Mouse (Mus musculus) bone marrow, adult 2 months (tissue): ENCODE results near the gene Snapin. TPM values are rescaled to one million over a fixed set of nuclear protein-coding genes. Genes with fewer than 3 reads are reported as not detected.

Experiments
- H3K27ac ChIP-seq: fragments of 200-500 bp; 2 replicates; pipeline ENCODE4 v1.5.1; 2012; ENCODE audit warnings: low read depth, mild to moderate bottlenecking, control low read depth, inconsistent platforms, low read length; ENCODE audit not compliant: control insufficient read depth, poor library complexity, insufficient read depth
- H3K4me1 ChIP-seq: fragments of 200-500 bp; 2 replicates; pipeline ENCODE4 v1.6.1; 2011; ENCODE audit warnings: low read length; ENCODE audit not compliant: control insufficient read depth, insufficient read depth
- H3K4me3 ChIP-seq: fragments of 200-500 bp; replicated peaks from 2 replicates; pipeline ENCODE3; 2011; ENCODE audit warnings: mild to moderate bottlenecking, low read depth, low read length, control low read depth; ENCODE audit not compliant: control insufficient read depth
- CTCF ChIP-seq: fragments of 200-500 bp; IDR thresholded peaks from 2 replicates; pipeline ENCODE4 v1.5.1; 2011; ENCODE audit warnings: low read length, control low read depth; ENCODE audit not compliant: control insufficient read depth, insufficient read depth
- POLR2A ChIP-seq: fragments of 200-500 bp; IDR thresholded peaks from 2 replicates; pipeline ENCODE4 v1.6.1; 2011; ENCODE audit warnings: low read depth, mild to moderate bottlenecking, control low read depth, low read length, borderline replicate concordance; ENCODE audit not compliant: control insufficient read depth
- WGBS: fragments of 180-500 bp; shearing (Covaris S2); methylation state at CpG from one replicate; pipeline ENCODE4 v1.1.7; 2018; 5-methylcytosine and 5-hydroxymethylcytosine counted together
- polyA plus RNA-seq: library from polyadenylated mRNA; stranded (reverse); fragments of >200 nt; gene quantifications from 2 replicates; pipeline ENCODE4 v1.2.4, GENCODE M21; 2011; ENCODE audit warnings: low replicate concordance; ENCODE audit not compliant: missing spikeins, insufficient read depth, insufficient read length

Snapin gene
- polyA plus RNA-seq, 1 experiment, result 22.4 TPM

DNA sequence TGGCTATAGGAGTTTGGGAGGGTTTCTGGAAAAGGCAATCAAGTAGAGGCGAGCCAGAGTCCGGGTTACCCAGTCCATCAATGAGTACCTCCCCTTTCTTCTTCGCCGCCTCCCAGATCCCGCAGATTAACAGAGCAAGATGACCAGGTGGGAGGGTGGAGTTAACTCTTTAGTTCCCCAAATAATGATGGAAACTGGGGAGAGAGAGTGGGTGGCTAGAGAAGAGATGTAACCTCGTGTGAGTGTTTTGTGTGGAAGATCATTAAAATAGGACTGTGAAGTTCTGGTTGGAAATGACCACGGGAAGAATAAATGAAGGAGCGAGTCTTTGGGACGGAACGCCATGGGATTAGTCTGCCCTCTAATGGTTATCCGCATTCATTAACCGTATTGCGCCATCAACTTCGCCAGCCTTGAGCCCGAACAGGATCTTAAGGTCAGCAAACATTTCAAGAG is 24.5 kb downstream of the Snapin start:
- Histone ChIP-seq H3K27ac (no peak overlapping the region), H3K4me3 (no peak overlapping the region), H3K4me1 (no peaks in the 10 kb centered on the region)
- under 1% methylated on average over 15 of the region's 15 CpGs for WGBS
- TF ChIP-seq POLR2A (no peak), CTCF (peak; percentile 62)

DNA sequence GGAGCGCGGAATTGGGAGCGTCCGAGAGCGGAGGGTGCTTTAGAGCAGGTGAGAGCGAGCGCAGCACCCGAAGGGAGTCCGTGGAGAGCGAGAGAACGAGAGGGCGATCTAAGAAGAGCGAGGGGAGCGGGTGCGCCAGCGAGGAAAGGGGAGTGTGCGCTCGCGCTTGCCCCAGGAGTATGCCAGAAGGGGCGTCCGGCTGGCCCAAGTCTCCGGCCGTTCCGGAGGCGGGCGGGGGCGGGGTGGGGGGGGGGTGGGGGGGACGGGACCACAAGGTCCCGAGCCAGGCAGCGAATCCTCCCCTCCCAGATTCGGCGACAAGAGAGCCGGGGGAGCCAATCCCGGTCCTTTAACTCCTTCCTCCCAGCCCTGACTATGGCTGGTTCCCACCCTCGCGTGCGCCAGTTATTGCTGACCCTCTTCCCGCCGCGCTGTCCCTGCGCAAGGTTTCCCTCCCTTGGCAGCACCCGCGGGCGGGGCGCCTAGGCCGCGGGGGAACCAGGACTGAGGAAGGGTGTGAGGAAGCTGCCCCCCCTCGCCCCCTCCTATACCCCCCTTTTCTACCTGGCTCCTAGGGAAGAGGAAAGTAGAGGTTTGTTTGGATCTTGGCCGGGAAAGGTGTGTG is 25.0 kb downstream of the Snapin start, which contains the start of gene Npr1:
Npr1 (minus strand) TSS at position 181 of the 625 bp plus-strand sequence.
- Histone ChIP-seq H3K27ac (no peak within 1 kb of the TSS; the same call in 1 of the 2 replicates), H3K4me3 (peak within 1 kb of the TSS; percentile 29), H3K4me1 (no peaks in the 10 kb centered on the region)
- TF ChIP-seq POLR2A, result no peak
- no peak for TF ChIP-seq CTCF
- under 1% methylated on average over 43 of the region's 49 CpGs for WGBS

DNA sequence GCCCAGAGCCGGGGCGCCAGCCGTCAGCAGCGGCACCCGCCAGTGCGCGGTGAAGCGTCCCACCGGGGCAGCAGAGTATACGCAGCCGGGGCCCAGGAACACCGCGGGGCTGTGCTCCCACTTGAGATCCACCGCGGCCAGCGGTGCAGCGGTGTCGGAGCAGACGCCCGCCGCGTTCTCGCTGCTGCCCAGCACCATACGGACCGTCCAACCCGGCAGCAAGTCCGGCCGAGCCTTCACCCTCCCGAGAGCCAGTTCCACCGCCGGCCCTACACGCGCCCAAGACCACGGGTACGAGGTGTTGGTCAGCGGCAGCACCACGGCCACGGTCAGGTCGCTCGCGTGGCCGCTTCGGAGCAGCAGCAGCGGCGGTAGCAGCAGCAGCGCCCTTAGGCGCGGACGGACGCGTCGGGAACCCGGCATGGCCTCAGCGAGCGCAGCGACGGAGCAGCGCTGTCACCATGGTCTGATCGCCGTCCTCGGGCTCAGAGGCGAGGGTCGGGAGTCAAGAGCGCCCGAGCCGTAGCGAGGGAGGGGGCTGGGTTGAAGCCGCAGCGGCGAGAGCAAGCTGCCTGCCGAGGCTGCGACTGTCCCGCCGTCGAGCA is 25.6 kb downstream of the Snapin start:
- no peak for TF ChIP-seq POLR2A
- no peak for TF ChIP-seq CTCF
- Histone ChIP-seq H3K27ac (no peak overlapping the region; the same call in 1 of the 2 replicates), H3K4me1 (no peaks in the 10 kb centered on the region), H3K4me3 (peak overlapping the region; percentile 29)
- 2% methylated on average over 75 of the region's 75 CpGs for WGBS

DNA sequence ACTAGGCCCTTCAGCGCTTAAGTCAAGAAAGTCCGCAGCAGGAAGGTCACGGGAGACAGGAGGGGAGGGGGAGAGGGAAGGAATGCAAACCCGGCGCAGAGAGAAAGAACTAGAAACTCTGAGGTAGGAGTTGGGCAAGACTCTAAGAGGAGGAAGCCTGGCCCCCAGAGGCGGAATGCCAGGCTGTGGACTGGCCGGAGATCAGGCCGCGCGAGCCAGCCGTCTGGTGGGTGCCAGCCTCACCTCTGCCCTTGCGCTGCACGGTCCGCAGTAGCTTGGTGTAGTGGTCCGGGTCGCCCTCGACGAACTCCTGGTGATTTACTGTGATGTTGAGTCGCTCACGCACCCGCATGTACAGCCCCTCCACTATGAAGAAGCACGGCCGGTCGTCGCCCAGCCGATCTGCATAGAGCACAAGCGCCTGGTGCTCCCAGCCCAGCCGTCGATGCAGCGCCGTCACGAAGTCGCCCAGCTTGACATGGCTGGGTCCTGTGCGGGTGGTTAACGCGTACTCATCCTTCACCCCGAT is 26.2 kb downstream of the Snapin start:
- Histone ChIP-seq H3K4me1 (no peaks in the 10 kb centered on the region), H3K4me3 (peak overlapping the region; percentile 5), H3K27ac (no peak overlapping the region; the same call in 1 of the 2 replicates)
- TF ChIP-seq POLR2A, result no peak
- no peak for TF ChIP-seq CTCF
- WGBS, result 17% methylated on average over 37 of the region's 37 CpGs

DNA sequence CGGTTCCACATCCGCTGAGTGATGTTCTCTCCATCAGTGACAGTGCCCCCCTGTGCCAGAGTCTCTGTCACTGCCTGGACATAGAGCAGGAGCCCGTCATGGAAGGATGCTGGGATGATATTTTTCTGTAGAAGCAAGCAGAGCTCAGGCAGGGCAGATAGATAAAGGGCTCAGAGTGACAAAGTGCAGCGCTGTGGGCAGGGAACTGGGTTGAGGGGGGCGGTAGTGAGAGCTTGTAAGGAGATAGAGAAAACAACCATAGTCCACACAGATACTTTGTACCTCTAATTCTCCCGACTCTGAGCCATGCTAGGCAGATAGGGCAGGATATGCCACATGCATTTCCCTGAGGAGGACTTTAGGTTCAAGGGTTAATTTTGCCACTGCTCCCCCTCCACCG is 28.3 kb downstream of the Snapin start:
- no peak overlapping the region for H3K27ac ChIP-seq
- H3K4me3 ChIP-seq, result no peak overlapping the region
- 62% methylated on average over 7 of the region's 7 CpGs for WGBS
- no peak for TF ChIP-seq CTCF
- TF ChIP-seq POLR2A, result no peak
- no peaks in the 10 kb centered on the region for H3K4me1 ChIP-seq

DNA sequence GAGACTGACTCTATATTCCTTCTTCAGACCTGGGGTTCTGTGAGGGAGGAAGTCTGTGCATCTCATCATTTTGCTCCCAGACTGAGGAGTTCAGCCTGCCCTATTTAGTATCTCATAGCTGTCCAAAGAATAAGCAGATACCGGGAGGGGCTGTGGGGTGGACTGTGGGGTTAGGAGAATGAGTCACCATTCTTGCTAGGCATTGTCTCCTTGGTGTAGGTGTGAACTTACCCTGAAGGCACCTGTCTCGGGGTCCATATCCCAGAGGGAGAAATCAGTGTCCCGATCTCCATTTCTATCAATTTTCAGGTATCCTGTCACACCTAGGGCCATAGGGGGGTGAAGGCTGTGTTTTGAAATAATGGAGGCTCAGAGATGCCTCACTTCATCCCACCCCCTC is 28.9 kb downstream of the Snapin start:
- no peak for TF ChIP-seq CTCF
- no peak for TF ChIP-seq POLR2A
- Histone ChIP-seq H3K4me1 (no peaks in the 10 kb centered on the region), H3K27ac (no peak overlapping the region)

DNA sequence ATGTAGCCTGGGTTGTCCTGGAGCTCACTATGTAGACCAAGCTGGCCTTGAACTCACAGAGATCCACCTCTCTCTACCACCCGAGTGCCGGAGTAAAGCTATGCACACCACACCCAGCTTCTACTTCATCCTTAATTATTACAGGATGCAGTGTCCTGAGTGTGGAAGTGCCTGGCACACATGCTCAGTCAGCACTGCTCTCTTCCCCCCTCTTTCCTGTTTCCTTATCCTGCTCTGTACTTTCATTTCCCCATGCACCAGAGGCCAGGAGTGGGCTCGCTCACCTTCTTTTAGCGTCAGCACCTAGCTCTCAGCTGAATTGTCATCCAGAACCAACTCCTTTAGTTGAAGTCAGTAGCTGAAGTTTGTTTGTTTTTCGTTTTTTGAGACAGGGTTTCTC is 30.5 kb downstream of the Snapin start:
- WGBS, result 67% methylated on average over 5 of the region's 5 CpGs
- TF ChIP-seq CTCF, result no peak
- TF ChIP-seq POLR2A, result no peak
- Histone ChIP-seq H3K4me1 (no peaks in the 10 kb centered on the region), H3K27ac (no peak overlapping the region), H3K4me3 (no peak overlapping the region)

More for the DNA sequence above, 28.9 kb downstream of the Snapin start:
- 85% methylated on average over 3 of the region's 3 CpGs for WGBS
- no peak overlapping the region for H3K4me3 ChIP-seq

DNA sequence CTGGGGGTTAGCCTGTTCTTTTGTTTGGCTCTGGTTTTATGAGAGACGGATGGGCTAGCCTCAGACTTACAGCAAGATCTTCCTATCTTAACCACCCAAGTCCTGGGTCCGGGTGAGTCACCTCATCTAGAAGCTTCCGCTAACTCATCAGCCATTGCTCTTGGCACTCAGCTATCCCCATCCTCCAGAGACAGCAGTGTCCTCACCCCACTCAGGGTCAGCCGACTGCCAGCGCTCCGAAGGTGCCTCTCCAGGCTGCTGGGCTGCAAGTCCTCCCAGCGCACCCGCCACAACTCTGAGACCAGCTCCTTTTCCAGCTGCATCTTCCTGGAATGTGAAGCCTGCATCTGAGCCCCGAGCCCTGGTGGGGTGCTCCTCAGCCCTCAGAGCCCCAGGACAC is 31.1 kb downstream of the Snapin start:
- TF ChIP-seq POLR2A (no peak), CTCF (no peak)
- WGBS, result 85% methylated on average over 9 of the region's 9 CpGs
- Histone ChIP-seq H3K4me3 (no peak overlapping the region), H3K27ac (no peak overlapping the region), H3K4me1 (no peaks in the 10 kb centered on the region)
